Mouse (Mus musculus) embryonic facial prominence, embryonic 11.5 days (tissue): ENCODE data around the gene Exoc3l. TPM values are rescaled to one million over a fixed set of nuclear protein-coding genes. Genes with fewer than 3 reads are reported as not detected.

Experiments used
- ATAC-seq: fragments of 200-750 bp; cut with Nextera tagmentation; replicated peaks from 2 replicates; pipeline ENCODE4 v1.8.0; 2017; ENCODE audit warnings: low read depth; ENCODE audit not compliant: insufficient number of reproducible peaks, low FRiP score, low TSS enrichment
- DNase-seq: peaks from one replicate; pipeline ENCODE4 v3.0.0-alpha.2; 2015; ENCODE audit warnings: low spot score
- H3K27ac ChIP-seq: fragments of 300-500 bp; sonication (generic); replicated peaks from 2 replicates; pipeline ENCODE4 v1.5.1; 2014; ENCODE audit warnings: mild to moderate bottlenecking, low read depth, low read length, control low read depth
- H3K27me3 ChIP-seq: fragments of 300-500 bp; sonication (generic); 2 replicates; pipeline ENCODE4 v1.6.1; 2014; ENCODE audit warnings: mild to moderate bottlenecking, low read length, moderate library complexity, mixed read lengths; ENCODE audit not compliant: control insufficient read depth, insufficient read depth
- H3K36me3 ChIP-seq: fragments of 300-500 bp; sonication (generic); replicated peaks from 2 replicates; pipeline ENCODE4 v1.6.1; 2014; ENCODE audit warnings: low read depth, mild to moderate bottlenecking, low read length, moderate library complexity, mixed read lengths; ENCODE audit not compliant: control insufficient read depth, insufficient read depth
- H3K4me1 ChIP-seq: fragments of 300-500 bp; sonication (generic); 2 replicates; pipeline ENCODE4 v1.6.1; 2014; ENCODE audit warnings: low read length, mixed read lengths; ENCODE audit not compliant: control insufficient read depth, insufficient read depth
- H3K4me2 ChIP-seq: fragments of 300-500 bp; sonication (generic); 2 replicates; pipeline ENCODE4 v1.6.1; 2014; ENCODE audit warnings: low read depth, mild to moderate bottlenecking, control low read depth, low read length, moderate library complexity
- H3K4me3 ChIP-seq: fragments of 300-500 bp; sonication (generic); 2 replicates; pipeline ENCODE4 v1.5.1; 2014; ENCODE audit warnings: low read depth, low read length, control low read depth
- H3K9ac ChIP-seq: fragments of 300-500 bp; sonication (generic); replicated peaks from 2 replicates; pipeline ENCODE4 v1.6.1; 2014; ENCODE audit warnings: mild to moderate bottlenecking, control low read depth, low read length
- H3K9me3 ChIP-seq: fragments of 300-500 bp; sonication (generic); replicated peaks from 2 replicates; pipeline ENCODE4 v1.6.1; 2016; ENCODE audit warnings: mild to moderate bottlenecking, low read length, inconsistent platforms, mixed read lengths; ENCODE audit not compliant: control insufficient read depth
- WGBS: fragments of 180-500 bp; shearing (Covaris S2); extraction: QIAGEN DNeasy Blood & Tissue Kit; methylation state at CpG from one replicate; pipeline ENCODE4 v1.1.7; 2014; 5-methylcytosine and 5-hydroxymethylcytosine counted together
- polyA plus RNA-seq: library from polyadenylated mRNA; unstranded; fragments of >200 nt; fragmentation: Nextera tagmentation; extraction: Ambion mirVana; gene quantifications from 2 replicates; pipeline ENCODE4 v1.2.1, GENCODE M21; 2014

Exoc3l gene
- polyA plus RNA-seq, 1 experiment from 2014 or later, result 7.2 TPM

DNA sequence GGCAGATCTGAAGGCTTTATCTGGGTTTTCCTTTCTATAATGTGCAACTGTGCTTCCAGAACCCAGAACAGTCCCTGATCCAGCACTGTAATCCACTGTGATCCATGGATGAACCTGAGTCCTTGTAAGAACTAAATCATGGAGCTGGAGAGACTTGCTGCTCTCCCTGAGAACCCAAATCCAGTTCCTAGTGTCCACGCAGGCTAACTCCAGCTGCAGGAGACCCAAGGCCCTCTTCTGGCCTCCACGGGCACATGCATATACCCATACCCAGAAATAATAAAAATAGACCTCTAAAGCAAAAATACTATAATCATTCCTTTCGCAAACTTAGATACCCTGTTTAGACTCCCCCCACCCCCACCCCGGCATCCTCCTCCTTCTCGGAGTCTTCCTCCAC, 7.7 kb downstream of the Exoc3l start:
- DNase-seq, result no peak
- Histone ChIP-seq H3K9ac (no peak overlapping the region; the same call in 1 of the 2 replicates), H3K27ac (no peak overlapping the region), H3K9me3 (no peaks in the 10 kb centered on the region), H3K4me1 (peaks cover 5% of the 10 kb centered on the region; the same call in 1 of the 2 replicates), H3K4me3 (no peak overlapping the region), H3K27me3 (peaks cover 12% of the 10 kb centered on the region), H3K4me2 (peak overlapping the region; percentile 35), H3K36me3 (no peaks in the 10 kb centered on the region)
- WGBS, result 89% methylated on average over 5 of the region's 5 CpGs
- no peak for ATAC-seq

DNA sequence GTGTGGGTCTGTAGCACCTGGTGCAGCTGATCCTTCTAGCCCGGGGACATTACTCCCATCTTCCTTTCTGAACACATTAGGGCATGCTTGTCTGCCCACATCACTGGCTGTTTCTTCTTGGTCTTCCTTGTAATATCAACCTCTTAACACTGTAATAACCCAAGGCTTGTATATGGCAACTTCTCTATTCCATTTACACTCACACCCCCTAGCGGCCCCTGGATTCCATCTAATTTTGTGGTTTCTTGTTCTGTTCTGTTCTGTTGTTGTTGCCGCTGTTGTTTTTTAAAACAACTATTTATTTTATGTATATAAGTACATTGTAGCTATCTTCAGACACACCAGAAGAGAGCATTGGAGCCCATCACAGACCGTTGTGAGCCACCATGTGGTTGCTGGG, 9.0 kb downstream of the Exoc3l start:
- H3K4me1 ChIP-seq, result peaks cover 5% of the 10 kb centered on the region; the same call in 1 of the 2 replicates
- H3K36me3 ChIP-seq, result no peaks in the 10 kb centered on the region
- peaks cover 12% of the 10 kb centered on the region for H3K27me3 ChIP-seq
- H3K9me3 ChIP-seq, result no peaks in the 10 kb centered on the region
- ATAC-seq (no peak), DNase-seq (no peak)
- no peak overlapping the region for H3K9ac ChIP-seq
- H3K4me3 ChIP-seq, result no peak overlapping the region
- no peak overlapping the region for H3K27ac ChIP-seq
- WGBS, result 86% methylated on average over 4 of the region's 4 CpGs
- H3K4me2 ChIP-seq, result no peak overlapping the region

DNA sequence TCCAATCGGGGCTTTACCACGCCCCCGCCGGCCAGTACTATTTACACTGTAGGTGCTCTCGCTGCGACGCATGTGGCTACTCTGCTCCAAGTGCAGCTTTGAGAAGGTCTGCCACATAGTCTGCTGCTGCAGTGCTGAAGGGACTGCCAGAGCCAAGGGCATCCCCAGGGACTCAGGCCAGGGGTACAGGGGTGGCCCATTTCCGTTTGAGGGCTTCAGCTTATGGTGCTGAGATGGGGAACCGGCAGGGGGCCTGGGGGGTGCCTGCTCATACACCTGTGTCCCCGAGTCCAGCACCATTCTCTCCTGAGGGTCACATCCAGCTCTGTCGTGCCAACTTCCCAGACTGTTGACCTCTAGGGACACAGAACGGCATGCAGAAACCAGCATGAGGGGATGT, 10.4 kb downstream of the Exoc3l start:
- DNase-seq (no peak), ATAC-seq (no peak)
- H3K36me3 ChIP-seq, result no peaks in the 10 kb centered on the region; the same call in 1 of the 2 replicates
- no peak overlapping the region for H3K27ac ChIP-seq
- no peak overlapping the region for H3K4me2 ChIP-seq
- H3K27me3 ChIP-seq, result peaks cover 9% of the 10 kb centered on the region
- H3K9ac ChIP-seq, result no peak overlapping the region
- H3K9me3 ChIP-seq, result no peaks in the 10 kb centered on the region
- H3K4me1 ChIP-seq, result peaks cover 5% of the 10 kb centered on the region; the same call in 1 of the 2 replicates
- no peak overlapping the region for H3K4me3 ChIP-seq
- WGBS, result 50% methylated on average over 12 of the region's 12 CpGs

DNA sequence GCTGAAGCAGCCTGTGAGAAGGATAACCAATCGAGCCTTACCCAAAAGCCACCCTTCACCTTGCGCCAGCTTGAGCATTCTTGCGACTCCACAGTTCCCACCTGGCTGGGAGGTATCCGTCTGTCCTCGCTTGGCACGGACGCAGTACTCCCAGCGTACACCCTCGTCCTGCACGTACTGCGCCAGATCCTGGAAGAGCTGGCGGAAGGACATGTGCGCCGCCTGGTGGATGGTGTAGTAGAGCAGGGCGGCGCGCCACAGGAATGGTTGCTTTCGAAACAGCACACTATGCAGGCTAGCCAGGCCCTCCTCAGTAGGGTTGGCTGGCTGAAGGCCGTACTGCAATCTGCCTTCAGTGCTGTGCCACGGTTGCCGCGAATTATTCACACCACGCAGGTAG, 12.8 kb downstream of the Exoc3l start:
- no peaks in the 10 kb centered on the region; the same call in 1 of the 2 replicates for H3K36me3 ChIP-seq
- DNase-seq (peak; percentile 62), ATAC-seq (no peak)
- no peak overlapping the region for H3K9ac ChIP-seq
- H3K4me1 ChIP-seq, result no peaks in the 10 kb centered on the region
- no peak overlapping the region for H3K4me3 ChIP-seq
- H3K9me3 ChIP-seq, result no peaks in the 10 kb centered on the region
- 22% methylated on average over 23 of the region's 23 CpGs for WGBS
- H3K4me2 ChIP-seq, result no peak overlapping the region
- no peak overlapping the region for H3K27ac ChIP-seq
- H3K27me3 ChIP-seq, result peaks cover 21% of the 10 kb centered on the region

DNA sequence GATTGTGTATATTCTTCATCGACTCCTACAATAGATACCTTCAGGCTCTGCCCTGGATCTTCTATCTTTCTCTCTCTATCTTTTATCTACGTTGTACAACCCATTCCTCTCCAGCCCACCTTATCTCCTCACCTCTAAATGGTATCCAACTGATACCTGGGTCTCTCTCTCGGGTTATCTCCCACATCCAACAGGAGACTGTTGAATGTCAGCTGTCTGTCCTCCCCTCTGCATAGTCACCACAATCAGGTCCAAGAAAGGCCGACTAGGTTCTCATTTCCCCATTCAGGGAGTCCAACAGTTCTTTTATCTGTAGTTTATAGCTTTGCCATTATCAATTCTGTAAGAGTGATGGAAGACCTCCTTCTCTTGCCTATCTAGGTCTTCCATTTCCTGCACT, 13.7 kb downstream of the Exoc3l start:
- Histone ChIP-seq H3K4me1 (no peaks in the 10 kb centered on the region), H3K4me2 (no peak overlapping the region), H3K27me3 (peaks cover 26% of the 10 kb centered on the region), H3K27ac (no peak overlapping the region), H3K9ac (no peak overlapping the region), H3K36me3 (no peaks in the 10 kb centered on the region; the same call in 1 of the 2 replicates), H3K4me3 (no peak overlapping the region), H3K9me3 (no peaks in the 10 kb centered on the region)
- DNase-seq, result no peak
- no peak for ATAC-seq
- 93% methylated on average over 4 of the region's 4 CpGs for WGBS

DNA sequence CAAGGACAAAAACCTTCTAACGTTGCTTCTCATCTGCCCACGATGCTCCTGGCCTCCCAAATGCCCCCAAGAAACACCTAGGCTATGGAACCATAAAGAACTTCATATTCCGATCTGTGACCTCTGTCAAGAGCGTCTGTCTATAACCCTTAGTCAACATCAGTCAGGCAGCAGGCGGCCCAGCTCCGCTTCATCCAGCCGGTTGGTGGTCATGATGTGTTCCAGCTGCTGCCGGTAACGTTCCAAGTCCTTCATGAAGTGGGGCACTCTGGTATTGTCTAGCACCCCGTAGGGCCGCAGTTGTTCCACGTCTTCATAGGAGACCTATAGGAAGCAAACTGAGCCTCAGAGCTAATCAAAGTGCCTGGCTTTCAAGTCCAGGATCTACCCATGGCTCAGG, 14.1 kb downstream of the Exoc3l start:
- Histone ChIP-seq H3K4me3 (no peak overlapping the region), H3K27ac (no peak overlapping the region), H3K36me3 (no peaks in the 10 kb centered on the region; the same call in 1 of the 2 replicates), H3K4me1 (no peaks in the 10 kb centered on the region), H3K9ac (no peak overlapping the region), H3K27me3 (peaks cover 30% of the 10 kb centered on the region), H3K4me2 (no peak overlapping the region), H3K9me3 (no peaks in the 10 kb centered on the region)
- no peak for DNase-seq
- no peak for ATAC-seq
- 91% methylated on average over 12 of the region's 12 CpGs for WGBS

DNA sequence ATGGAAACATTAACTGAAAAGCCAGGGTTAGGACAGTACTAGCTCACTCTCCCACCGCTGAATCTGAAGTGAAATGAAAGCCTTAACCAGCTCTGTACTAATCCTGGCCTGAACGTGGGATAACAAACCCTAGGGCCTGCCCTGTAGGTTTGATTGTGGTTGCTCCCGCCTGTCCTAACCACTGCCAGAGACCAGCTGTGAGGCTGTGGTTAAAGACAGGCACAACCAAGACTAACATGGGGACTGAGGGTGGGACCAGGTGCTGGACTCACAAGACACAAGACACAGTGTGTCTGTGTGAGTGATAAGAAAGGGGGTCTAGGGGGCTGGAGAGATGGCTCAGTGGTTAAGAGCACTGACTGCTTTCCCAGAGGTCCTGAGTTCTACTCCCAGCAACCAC, 15.3 kb downstream of the Exoc3l start:
- 67% methylated on average over 3 of the region's 3 CpGs for WGBS
- Histone ChIP-seq H3K27ac (no peak overlapping the region), H3K4me1 (peaks cover 7% of the 10 kb centered on the region), H3K4me3 (no peak overlapping the region), H3K9me3 (no peaks in the 10 kb centered on the region), H3K27me3 (peaks cover 43% of the 10 kb centered on the region), H3K36me3 (no peaks in the 10 kb centered on the region; the same call in 1 of the 2 replicates), H3K4me2 (no peak overlapping the region), H3K9ac (no peak overlapping the region)
- no peak for ATAC-seq
- no peak for DNase-seq

DNA sequence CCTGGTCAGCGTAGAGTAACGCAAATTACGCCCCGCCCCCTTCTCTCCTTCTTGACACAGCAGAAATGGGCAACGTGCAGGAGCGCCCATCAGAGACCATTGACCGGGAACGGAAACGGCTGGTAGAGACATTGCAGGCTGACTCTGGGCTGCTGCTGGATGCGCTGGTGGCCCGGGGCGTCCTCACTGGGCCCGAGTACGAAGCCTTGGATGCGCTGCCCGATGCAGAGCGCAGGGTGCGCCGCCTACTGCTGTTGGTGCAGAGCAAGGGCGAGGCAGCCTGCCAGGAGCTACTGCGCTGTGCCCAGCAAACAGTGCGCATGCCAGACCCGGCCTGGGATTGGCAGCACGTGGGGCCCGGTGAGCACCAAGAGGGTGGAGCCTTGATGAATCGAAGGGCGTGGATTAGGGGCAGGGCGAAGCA, 17.0 kb downstream of the Exoc3l start:
- H3K4me3 ChIP-seq, result no peak overlapping the region
- H3K27me3 ChIP-seq, result peaks cover 57% of the 10 kb centered on the region
- WGBS, result 2% methylated on average over 28 of the region's 28 CpGs
- H3K9ac ChIP-seq, result no peak overlapping the region
- H3K27ac ChIP-seq, result no peak overlapping the region
- DNase-seq (no peak), ATAC-seq (peak; percentile 27)
- no peaks in the 10 kb centered on the region; the same call in 1 of the 2 replicates for H3K36me3 ChIP-seq
- H3K4me1 ChIP-seq, result peaks cover 8% of the 10 kb centered on the region
- no peaks in the 10 kb centered on the region for H3K9me3 ChIP-seq
- H3K4me2 ChIP-seq, result no peak overlapping the region
